Mouse (Mus musculus): ENCODE results near the gene Ralgps1.

- no peak for TF ChIP-seq TAL1 (IDR thresholded peaks at IDR 0.05; ENCODE audit: low read length)
- TF ChIP-seq GATA1 (IDR thresholded peaks at IDR 0.05; ENCODE audit: low read length) = no peak
Measured at GRCm38 (mm10) chr2:33189976-33190375, 181.3 kb downstream of the Ralgps1 start.
